ENCODE assay signal across 1 mouse cellular context in the genomic region with DNA sequence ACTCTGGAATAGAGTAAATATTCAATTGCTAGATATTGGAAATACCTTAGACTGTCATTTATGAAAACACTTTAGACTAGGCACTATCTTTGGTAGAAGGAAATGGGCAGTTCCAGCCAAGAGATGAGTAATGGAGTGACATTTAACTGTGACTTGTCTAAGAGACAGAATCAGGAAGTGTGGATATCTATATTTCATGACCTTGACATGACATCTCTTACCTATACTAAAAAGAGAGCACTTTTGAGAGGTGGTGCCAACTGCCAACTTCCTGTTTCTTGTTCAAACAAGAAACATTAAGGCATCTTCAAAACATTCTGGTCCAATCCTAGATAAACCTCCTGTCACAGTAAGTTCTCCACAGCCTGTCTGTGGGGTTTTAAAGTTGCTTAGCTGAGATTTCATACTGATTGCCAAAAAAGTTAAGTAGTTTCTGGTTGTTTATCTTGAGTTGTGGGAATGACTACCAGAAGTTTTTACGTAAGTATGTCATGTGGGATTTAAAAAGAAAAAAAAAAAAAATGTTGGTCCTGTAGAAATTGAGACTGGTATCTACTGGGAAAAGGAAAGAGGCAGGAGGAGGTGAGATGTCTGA.
TF ChIP-seq lines count a peak whose summit lies in the region.

No protein-coding gene starts in this region.

TF ChIP-seq in MEL, 35 proteins besides CTCF, POLR2A, EP300 and RAD21 (continued from another document):
- no peak for TF ChIP-seq MAFK (IDR thresholded peaks at IDR 0.05; ENCODE audit: borderline replicate concordance, low read depth, low read length)
